Mouse (Mus musculus) liver, embryonic 16.5 days (tissue): ENCODE data around the gene Adi1. TPM values are rescaled to one million over a fixed set of nuclear protein-coding genes. Genes with fewer than 3 reads are reported as not detected.
A peak's percentile ranks its signal among the peaks of the same experiment; 100 is the strongest.

ENCODE experiments used
- ATAC-seq: fragments of 200-750 bp; cut with Nextera tagmentation; 2 replicates; pipeline ENCODE4 v1.8.0; 2017; ENCODE audit warnings: low read depth, mild to moderate bottlenecking, moderate number of reproducible peaks, moderate library complexity
- H3K27ac ChIP-seq: fragments of 300-500 bp; sonication (generic); 2 replicates; pipeline ENCODE4 v1.5.1; 2014; ENCODE audit warnings: mild to moderate bottlenecking, low read length
- H3K27me3 ChIP-seq: fragments of 300-500 bp; sonication (generic); 2 replicates; pipeline ENCODE4 v1.6.1; 2014; ENCODE audit warnings: low read depth, low read length, mixed read lengths; ENCODE audit not compliant: control insufficient read depth, insufficient read depth
- H3K36me3 ChIP-seq: fragments of 300-500 bp; sonication (generic); 2 replicates; pipeline ENCODE4 v1.6.1; 2014; ENCODE audit warnings: mild to moderate bottlenecking; ENCODE audit not compliant: control insufficient read depth, insufficient read depth
- H3K4me1 ChIP-seq: fragments of 300-500 bp; sonication (generic); 2 replicates; pipeline ENCODE4 v1.6.1; 2014; ENCODE audit warnings: low read depth, low read length, mixed read lengths; ENCODE audit not compliant: control insufficient read depth
- H3K4me2 ChIP-seq: fragments of 300-500 bp; sonication (generic); 2 replicates; pipeline ENCODE4 v1.6.1; 2014; ENCODE audit warnings: low read depth, low read length, mixed read lengths
- H3K4me3 ChIP-seq: fragments of 300-500 bp; sonication (generic); 2 replicates; pipeline ENCODE4 v1.5.1; 2014; ENCODE audit warnings: low read depth, mild to moderate bottlenecking, low read length
- H3K9ac ChIP-seq: fragments of 300-500 bp; sonication (generic); 2 replicates; pipeline ENCODE4 v1.6.1; 2014; ENCODE audit warnings: low read depth, low read length
- H3K9me3 ChIP-seq: fragments of 300-500 bp; sonication (generic); replicated peaks from 2 replicates; pipeline ENCODE4 v1.6.1; 2016; ENCODE audit warnings: low read length; ENCODE audit not compliant: control insufficient read depth
- WGBS: fragments of 180-500 bp; shearing (Covaris S2); extraction: QIAGEN DNeasy Blood & Tissue Kit; methylation state at CpG from one replicate; pipeline ENCODE4 v1.1.7; 2014; ENCODE audit not compliant: insufficient replicate concordance; 5-methylcytosine and 5-hydroxymethylcytosine counted together
- polyA plus RNA-seq: library from polyadenylated mRNA; unstranded; fragments of >200 nt; fragmentation: Nextera tagmentation; extraction: Ambion mirVana; gene quantifications from 2 replicates; pipeline ENCODE4 v1.2.1, GENCODE M21; 2015

Adi1 gene
- 58.3 and 64.1 TPM in 2 replicates for polyA plus RNA-seq

DNA sequence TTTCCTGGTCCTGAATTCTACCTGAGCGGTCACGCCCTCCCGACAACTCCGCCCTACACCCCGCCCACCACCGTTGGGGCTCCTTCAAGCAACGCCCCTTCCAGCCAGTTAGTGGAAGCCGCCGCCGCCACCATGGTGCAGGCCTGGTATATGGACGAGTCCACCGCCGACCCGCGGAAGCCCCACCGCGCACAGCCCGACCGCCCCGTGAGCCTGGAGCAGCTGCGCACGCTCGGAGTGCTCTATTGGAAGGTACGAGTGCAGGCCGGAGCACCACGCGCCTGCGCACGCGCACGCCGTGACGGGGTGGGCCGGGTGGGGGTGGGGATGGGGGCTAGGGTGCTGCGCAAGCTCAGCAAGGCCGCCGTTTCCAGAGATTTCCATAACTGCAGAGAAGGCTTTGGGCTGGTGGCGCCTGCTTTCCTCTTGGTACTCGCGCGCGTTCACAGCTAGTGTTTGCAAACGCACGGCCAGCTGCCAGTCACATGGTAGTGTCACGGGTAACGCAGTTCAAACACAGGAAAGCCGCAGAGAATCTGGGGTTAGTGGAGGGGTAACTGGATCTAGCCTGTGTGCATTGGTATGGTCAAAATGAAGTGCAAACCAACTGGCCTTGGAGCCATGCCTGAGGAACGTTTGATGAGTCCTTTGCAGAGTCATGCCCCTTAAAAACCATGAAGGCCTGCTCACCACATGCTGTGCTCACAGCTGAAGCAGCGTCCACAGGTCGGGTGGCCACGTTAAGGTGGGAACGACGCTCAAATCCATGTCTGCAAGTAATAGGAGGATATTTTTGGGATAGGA lies at the start of gene Adi1:
TSS of gene Adi1 (plus strand) at position 111 of the 804 bp plus-strand sequence.
- Histone ChIP-seq H3K4me3 (peak within 1 kb of the TSS; percentile 77), H3K27ac (peak within 1 kb of the TSS; percentile 85), H3K36me3 (no peaks in the 10 kb centered on the region; the same call in 1 of the 2 replicates), H3K4me1 (peaks cover 8% of the 10 kb centered on the region), H3K27me3 (no peaks in the 10 kb centered on the region), H3K9ac (peak within 1 kb of the TSS; percentile 69), H3K4me2 (peak within 1 kb of the TSS; percentile 76), H3K9me3 (no peaks in the 10 kb centered on the region)
- WGBS = 2% methylated on average over 53 of the region's 53 CpGs
- ATAC-seq = peak; percentile 88

DNA sequence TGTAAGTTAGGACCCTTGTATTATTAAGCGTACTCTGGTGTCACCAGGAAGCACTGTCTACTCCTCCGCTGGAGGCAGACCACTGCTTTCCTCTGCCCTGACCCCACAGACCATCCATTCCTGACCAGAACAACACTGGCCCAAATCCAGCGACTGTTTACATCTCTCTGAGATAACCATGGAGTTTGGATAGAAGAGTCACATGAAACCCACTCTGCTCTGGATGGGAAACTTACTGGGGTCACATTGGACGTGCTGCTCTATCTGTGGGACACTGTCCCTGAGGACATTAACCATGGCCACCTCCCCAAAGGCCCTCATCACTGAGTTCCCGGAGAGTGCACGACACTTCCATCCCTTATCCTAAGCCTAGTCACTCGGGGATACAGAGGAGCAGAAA lies 49.6 kb upstream of the Adi1 start:
- ATAC-seq = peak; percentile 36
- WGBS = 62% methylated on average over 7 of the region's 7 CpGs

DNA sequence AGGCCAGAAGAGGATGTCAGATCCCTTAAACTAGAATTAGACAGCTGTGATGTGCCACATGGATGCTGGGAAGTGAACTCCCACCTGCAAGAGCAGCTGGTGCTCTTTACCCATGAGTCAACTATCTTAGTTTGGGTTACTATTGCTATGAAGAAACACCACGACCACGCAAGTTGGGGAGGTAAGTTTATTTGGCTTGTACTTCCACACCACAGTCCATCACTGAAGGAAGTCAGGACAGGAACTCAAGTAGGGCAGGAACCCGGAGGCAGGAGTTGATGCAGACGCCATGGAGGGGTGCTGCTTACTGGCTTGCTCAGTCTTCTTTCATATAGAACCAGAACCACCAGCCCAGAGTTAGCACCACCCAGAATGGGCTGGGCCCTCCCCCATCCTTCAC lies 47.9 kb upstream of the Adi1 start:
- ATAC-seq = no peak
- WGBS = 39% methylated on average over 4 of the region's 4 CpGs

More for the DNA sequence above, 49.6 kb upstream of the Adi1 start:
- peaks cover 8% of the 10 kb centered on the region for H3K4me1 ChIP-seq
- H3K4me3 ChIP-seq = no peak overlapping the region
- H3K9me3 ChIP-seq = no peaks in the 10 kb centered on the region
- H3K27me3 ChIP-seq = no peaks in the 10 kb centered on the region
- no peak overlapping the region for H3K27ac ChIP-seq
- peaks cover 19% of the 10 kb centered on the region for H3K36me3 ChIP-seq
- H3K9ac ChIP-seq = no peak overlapping the region
- no peak overlapping the region for H3K4me2 ChIP-seq

DNA sequence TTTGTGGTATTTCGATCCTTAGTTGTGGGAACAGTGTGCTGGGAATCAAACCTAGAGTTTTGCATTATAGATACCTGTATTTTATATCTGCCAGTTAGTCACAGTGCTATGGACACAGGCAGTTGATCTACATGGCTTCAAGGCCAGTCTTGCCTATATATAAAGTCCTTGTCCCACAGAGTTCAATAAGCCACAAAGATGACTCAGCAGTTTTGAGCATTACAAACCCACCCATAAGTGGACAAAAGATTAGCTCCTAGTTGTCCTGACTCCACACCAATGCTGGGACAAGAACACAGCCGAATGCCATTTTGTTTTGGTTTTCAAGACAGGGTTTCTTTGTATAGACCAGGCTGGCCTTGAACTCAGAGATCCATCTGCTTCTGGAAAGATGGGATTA lies 46.6 kb upstream of the Adi1 start:
- H3K4me3 ChIP-seq = no peak overlapping the region
- H3K9ac ChIP-seq = no peak overlapping the region
- no peaks in the 10 kb centered on the region for H3K27me3 ChIP-seq
- WGBS = 70% methylated on average over 2 of the region's 2 CpGs
- H3K9me3 ChIP-seq = no peaks in the 10 kb centered on the region
- ATAC-seq = no peak
- H3K4me2 ChIP-seq = no peak overlapping the region
- peaks cover 49% of the 10 kb centered on the region for H3K36me3 ChIP-seq
- peaks cover 13% of the 10 kb centered on the region for H3K4me1 ChIP-seq
- no peak overlapping the region for H3K27ac ChIP-seq

More for the DNA sequence above, 47.9 kb upstream of the Adi1 start:
- Histone ChIP-seq H3K4me3 (no peak overlapping the region), H3K4me2 (no peak overlapping the region), H3K9me3 (no peaks in the 10 kb centered on the region), H3K27ac (no peak overlapping the region), H3K36me3 (peaks cover 36% of the 10 kb centered on the region), H3K27me3 (no peaks in the 10 kb centered on the region), H3K4me1 (peaks cover 2% of the 10 kb centered on the region; the same call in 1 of the 2 replicates), H3K9ac (no peak overlapping the region)

DNA sequence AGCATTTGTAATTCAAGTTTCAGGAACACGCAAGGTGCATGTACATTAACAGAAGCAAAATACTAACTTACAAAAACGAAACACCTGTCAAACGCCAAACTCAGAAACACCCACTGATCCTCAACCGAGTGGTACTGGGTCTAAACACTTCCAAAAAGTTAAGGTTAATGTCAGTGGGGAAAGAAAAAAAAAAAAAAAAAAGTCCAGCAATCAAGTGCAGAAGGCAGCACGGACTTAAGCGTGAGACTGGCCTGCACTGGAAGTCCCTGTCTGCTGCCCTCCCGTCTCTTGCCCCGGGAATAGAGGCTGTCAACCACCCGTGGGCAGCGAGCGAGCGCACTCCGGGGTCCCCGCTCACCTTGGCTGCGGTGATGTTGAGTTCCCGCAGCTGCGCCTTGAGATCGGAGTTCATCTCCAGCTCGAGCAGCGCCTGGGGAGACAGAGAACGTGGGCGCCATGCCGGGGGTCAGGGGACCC lies 39.9 kb upstream of the Adi1 start:
- Histone ChIP-seq H3K36me3 (peaks cover 41% of the 10 kb centered on the region), H3K4me1 (peaks cover 20% of the 10 kb centered on the region), H3K4me3 (peak overlapping the region; percentile 76), H3K27me3 (no peaks in the 10 kb centered on the region), H3K27ac (peak overlapping the region; percentile 78), H3K9ac (peak overlapping the region; percentile 92), H3K9me3 (no peaks in the 10 kb centered on the region), H3K4me2 (peak overlapping the region; percentile 56)
- peak; percentile 19 for ATAC-seq
- under 1% methylated on average over 23 of the region's 23 CpGs for WGBS

DNA sequence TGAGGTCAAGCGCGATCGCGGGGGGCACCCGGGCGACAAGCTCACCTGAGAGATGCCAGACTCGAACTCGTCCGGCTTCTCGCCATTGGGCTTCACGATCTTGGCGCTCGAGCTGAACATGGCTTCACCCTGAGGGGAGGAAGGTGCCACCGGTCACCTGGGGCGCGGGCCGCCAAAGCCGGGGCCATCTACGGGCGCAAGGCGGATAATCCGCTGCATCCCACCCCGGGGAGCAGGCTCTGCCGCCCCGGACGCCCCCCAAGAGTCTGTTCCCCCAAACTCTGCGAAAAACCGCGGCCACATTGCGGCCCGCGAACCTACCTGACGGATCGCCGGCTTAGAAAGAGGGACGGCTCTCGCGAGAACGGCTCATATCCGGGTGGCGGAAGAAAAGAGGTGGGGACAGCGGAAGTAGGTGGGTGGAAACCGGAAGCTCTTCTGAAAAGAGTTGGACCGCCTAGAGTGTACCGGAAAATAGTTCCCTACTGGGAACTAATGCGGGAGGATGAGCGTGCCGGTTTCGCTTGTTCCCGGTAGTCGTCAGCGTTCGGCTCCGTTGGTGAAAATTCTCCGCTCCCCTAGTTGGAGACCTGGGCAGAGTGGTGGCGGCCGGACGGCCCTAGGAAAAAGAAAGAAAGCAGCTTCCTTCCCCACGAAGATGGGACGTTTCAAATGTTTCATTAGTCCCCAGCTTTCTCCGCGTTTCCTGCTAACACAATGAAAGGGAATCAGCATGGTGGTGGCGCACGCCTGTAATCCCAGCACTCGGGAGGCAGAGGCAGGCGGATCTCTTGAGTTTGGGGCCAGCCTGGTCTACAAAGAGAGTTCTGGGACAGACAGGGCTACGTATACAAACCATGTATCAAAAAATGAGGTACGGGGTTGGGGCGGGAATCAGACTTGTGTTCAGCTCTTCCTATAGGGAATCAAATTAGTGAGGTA lies 39.2 kb upstream of the Adi1 start, which contains the start of gene Rps7:
TSS of gene Rps7 (minus strand) at position 419 of the 942 bp plus-strand sequence.
- H3K4me1 ChIP-seq = peaks cover 20% of the 10 kb centered on the region
- 3% methylated on average over 69 of the region's 69 CpGs for WGBS
- peak within 1 kb of the TSS; percentile 56 for H3K4me2 ChIP-seq
- peak within 1 kb of the TSS; percentile 76 for H3K4me3 ChIP-seq
- H3K27ac ChIP-seq = peak within 1 kb of the TSS; percentile 78
- peaks cover 34% of the 10 kb centered on the region for H3K36me3 ChIP-seq
- no peaks in the 10 kb centered on the region for H3K9me3 ChIP-seq
- H3K27me3 ChIP-seq = no peaks in the 10 kb centered on the region
- peak within 1 kb of the TSS; percentile 92 for H3K9ac ChIP-seq
- ATAC-seq = peak; percentile 98

DNA sequence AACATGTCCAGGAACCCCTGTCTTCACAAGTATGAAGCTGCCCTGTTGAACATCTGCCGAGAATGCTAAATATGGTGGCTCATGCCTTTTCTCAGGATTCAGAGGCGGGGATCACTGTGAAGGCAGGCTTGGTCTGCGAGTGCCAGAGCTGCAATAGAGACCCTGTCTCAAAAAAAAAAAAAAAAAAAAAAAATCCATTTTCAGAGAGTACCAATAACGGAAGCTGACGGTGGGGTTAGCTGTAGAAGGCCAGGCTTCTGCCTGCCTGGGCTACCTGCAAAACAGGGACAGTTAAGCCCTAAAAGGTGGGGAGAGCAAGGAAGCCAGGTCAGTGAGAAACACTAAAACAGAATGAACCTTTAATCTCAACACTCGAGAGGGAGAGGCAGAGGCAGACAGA lies 38.5 kb upstream of the Adi1 start:
- 70% methylated on average over 6 of the region's 6 CpGs for WGBS
- Histone ChIP-seq H3K36me3 (peaks cover 27% of the 10 kb centered on the region), H3K4me1 (peaks cover 20% of the 10 kb centered on the region), H3K9me3 (no peaks in the 10 kb centered on the region), H3K27ac (no peak overlapping the region), H3K9ac (peak overlapping the region; percentile 61; the same call in 1 of the 2 replicates), H3K27me3 (no peaks in the 10 kb centered on the region), H3K4me2 (peak overlapping the region; percentile 56), H3K4me3 (peak overlapping the region; percentile 76)
- no peak for ATAC-seq

DNA sequence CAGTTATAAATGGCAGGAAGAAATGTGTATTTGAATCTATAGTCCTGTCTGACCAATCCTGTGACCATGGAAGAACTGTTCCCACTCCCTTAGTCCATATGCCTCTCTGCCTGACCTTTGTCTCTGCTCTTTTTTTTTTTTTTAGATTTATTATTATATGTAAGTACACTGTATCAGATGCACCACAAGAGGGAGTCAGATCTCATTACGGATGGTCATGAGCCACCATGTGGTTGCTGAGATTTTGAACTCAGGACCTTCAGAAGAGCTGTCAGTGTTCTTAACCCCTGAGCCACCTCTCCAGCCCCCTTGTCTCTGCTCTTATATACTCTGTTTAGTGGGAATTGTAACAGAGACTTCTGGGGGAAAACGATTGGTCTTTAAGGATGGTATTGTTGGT lies 36.3 kb upstream of the Adi1 start:
- Histone ChIP-seq H3K4me1 (peaks cover 7% of the 10 kb centered on the region), H3K9me3 (no peaks in the 10 kb centered on the region), H3K4me2 (no peak overlapping the region), H3K4me3 (no peak overlapping the region), H3K27me3 (no peaks in the 10 kb centered on the region), H3K36me3 (peaks cover 5% of the 10 kb centered on the region), H3K9ac (no peak overlapping the region), H3K27ac (no peak overlapping the region)
- no peak for ATAC-seq
- 46% methylated on average over 2 of the region's 2 CpGs for WGBS
